Comparison of ENCODE assay signal across 10 mouse cellular contexts in the genomic region with DNA sequence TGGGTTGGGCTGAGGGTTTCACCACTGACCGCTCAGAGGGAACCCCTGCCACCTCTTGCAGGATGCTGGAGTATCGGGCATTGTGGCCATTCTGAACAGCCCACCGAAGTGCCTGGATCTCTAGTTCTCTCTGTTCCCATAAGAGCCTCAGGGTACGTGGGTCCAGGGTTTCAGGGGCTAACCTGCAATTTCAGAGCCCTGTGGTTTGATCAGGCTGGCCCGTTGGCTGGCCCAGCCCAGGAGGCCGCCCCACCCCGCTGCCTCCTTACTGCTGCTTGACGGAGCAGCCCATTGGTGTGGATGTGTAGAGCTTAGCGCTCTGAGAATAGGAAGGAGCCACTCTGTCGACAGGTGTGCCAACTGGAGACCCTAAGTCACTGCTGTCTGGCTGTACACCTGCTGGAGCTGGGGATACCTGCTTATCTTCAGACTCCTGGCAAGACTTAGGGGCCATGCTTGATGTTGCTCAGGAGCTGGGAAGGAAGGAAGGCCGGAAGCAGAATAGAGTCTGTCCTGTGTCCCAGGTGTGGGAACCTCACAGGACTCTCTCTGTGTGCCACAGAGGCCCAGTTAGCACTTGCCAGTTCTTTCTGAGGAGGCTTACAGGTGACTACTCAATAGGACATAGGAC. TPM values are rescaled to one million over a fixed set of nuclear protein-coding genes. Genes with fewer than 3 reads are reported as not detected.
DNase-seq lines count a peak whose midpoint lies in the region; ATAC-seq and TF ChIP-seq lines count a peak whose summit lies in the region.
"Had no signal": no experiment of that assay in that cellular context is flagged by ENCODE, and none has a peak within 500 bp of the region (broad histone marks: within the 10 kb centered on the region; RNA-seq: fewer than 3 reads in every experiment).

A gene (minus strand): TSS at position 476 of the 631 bp plus-strand sequence.

- peak within 1 kb of the TSS; percentile 98 for H3K4me2 ChIP-seq in heart, embryonic 15.5 days
- H3K4me2 ChIP-seq in embryonic facial prominence, embryonic 11.5 days (ENCODE audit: low read depth, low read length) = peak within 1 kb of the TSS; percentile 83
- H3K4me2 ChIP-seq in hindbrain, postnatal 0 days (ENCODE audit: low read depth, low read length) = peak within 1 kb of the TSS; percentile 97
- H3K4me2 ChIP-seq in midbrain, embryonic 16.5 days (ENCODE audit: low read length) = peak within 1 kb of the TSS; percentile 87

- H3K36me3 ChIP-seq in heart, embryonic 15.5 days = no peaks in the 10 kb centered on the region
- no peaks in the 10 kb centered on the region for H3K36me3 ChIP-seq in embryonic facial prominence, embryonic 11.5 days (replicated peaks; ENCODE audit: control insufficient read depth, insufficient read depth, low read depth, low read length)
- no peaks in the 10 kb centered on the region for H3K36me3 ChIP-seq in hindbrain, postnatal 0 days (ENCODE audit: insufficient read depth, low read length)
- H3K36me3 ChIP-seq in midbrain, embryonic 16.5 days (ENCODE audit: control insufficient read depth, insufficient read depth, low read length) = no peaks in the 10 kb centered on the region; the same call in 1 of the 2 replicates

- peaks cover 22% of the 10 kb centered on the region for H3K4me1 ChIP-seq in heart, embryonic 15.5 days (replicated peaks)
- H3K4me1 ChIP-seq in embryonic facial prominence, embryonic 11.5 days (ENCODE audit: control insufficient read depth, insufficient read depth, low read length) = peaks cover 4% of the 10 kb centered on the region; the same call in 1 of the 2 replicates
- peaks cover 12% of the 10 kb centered on the region for H3K4me1 ChIP-seq in hindbrain, postnatal 0 days (ENCODE audit: insufficient read depth, low read length)
- H3K4me1 ChIP-seq in midbrain, embryonic 16.5 days (ENCODE audit: control insufficient read depth, insufficient read depth, low read length) = peaks cover 11% of the 10 kb centered on the region

- TF ChIP-seq CTCF in hindbrain, postnatal 0 days (IDR thresholded peaks at IDR 0.05; ENCODE audit: low read depth) = no peak

- H3K27ac ChIP-seq in heart, embryonic 15.5 days = peak within 1 kb of the TSS; percentile 52
- H3K27ac ChIP-seq in embryonic facial prominence, embryonic 11.5 days (replicated peaks; ENCODE audit: low read depth, low read length) = peak within 1 kb of the TSS; percentile 84
- no peak within 1 kb of the TSS for H3K27ac ChIP-seq in hindbrain, postnatal 0 days
- H3K27ac ChIP-seq in midbrain, embryonic 16.5 days (ENCODE audit: low read length) = peak within 1 kb of the TSS; percentile 60

- no peak for ATAC-seq in heart, embryonic 15.5 days (replicated peaks; ENCODE audit: insufficient number of reproducible peaks, insufficient read depth, low FRiP score, low read depth)
- no peak for ATAC-seq in embryonic facial prominence, embryonic 11.5 days (replicated peaks; ENCODE audit: insufficient number of reproducible peaks, low FRiP score, low TSS enrichment, low read depth)
- no peak for ATAC-seq in hindbrain, postnatal 0 days
- ATAC-seq in midbrain, embryonic 16.5 days = no peak

- no peak for DNase-seq in heart, postnatal 4 days
- DNase-seq in embryonic facial prominence, embryonic 11.5 days (ENCODE audit: low spot score) = no peak
- DNase-seq in hindbrain, postnatal 0 days (ENCODE audit: low spot score) = no peak
- no peak for DNase-seq in adrenal gland, adult 8-10 months
- DNase-seq in Muller cell, postnatal 12 days (ENCODE audit: inconsistent ontology term) = no peak
- DNase-seq in adrenal gland, adult 2 months = no peak
- DNase-seq: cerebellum, adult 11 months; thymus, postnatal 4 days had no signal

- WGBS in heart, embryonic 15.5 days = 92% methylated on average over 11 of the region's 11 CpGs
- WGBS in embryonic facial prominence, embryonic 11.5 days = 90% methylated on average over 11 of the region's 11 CpGs
- 94% methylated on average over 11 of the region's 11 CpGs for WGBS in hindbrain, postnatal 0 days
- 92% methylated on average over 11 of the region's 11 CpGs for WGBS in midbrain, embryonic 16.5 days

- H3K9me3 ChIP-seq in heart, embryonic 15.5 days (replicated peaks) = no peaks in the 10 kb centered on the region
- H3K9me3 ChIP-seq in embryonic facial prominence, embryonic 11.5 days (replicated peaks; ENCODE audit: control insufficient read depth, low read length) = no peaks in the 10 kb centered on the region
- H3K9me3 ChIP-seq in hindbrain, postnatal 0 days (ENCODE audit: low read length) = no peaks in the 10 kb centered on the region
- H3K9me3 ChIP-seq in midbrain, embryonic 16.5 days (replicated peaks; ENCODE audit: control insufficient read depth, low read length, poor library complexity, severe bottlenecking) = no peaks in the 10 kb centered on the region

- peak within 1 kb of the TSS; percentile 76 for H3K4me3 ChIP-seq in heart, embryonic 15.5 days
- H3K4me3 ChIP-seq in embryonic facial prominence, embryonic 11.5 days (ENCODE audit: low read depth, low read length) = peak within 1 kb of the TSS; percentile 68
- no peak within 1 kb of the TSS for H3K4me3 ChIP-seq in hindbrain, postnatal 0 days (ENCODE audit: low read length)
- H3K4me3 ChIP-seq in midbrain, embryonic 16.5 days (ENCODE audit: low read depth, low read length) = peak within 1 kb of the TSS; percentile 62

- no peaks in the 10 kb centered on the region for H3K27me3 ChIP-seq in heart, embryonic 15.5 days
- no peaks in the 10 kb centered on the region for H3K27me3 ChIP-seq in embryonic facial prominence, embryonic 11.5 days (ENCODE audit: control insufficient read depth, insufficient read depth, low read length)
- H3K27me3 ChIP-seq in hindbrain, postnatal 0 days (ENCODE audit: insufficient read depth, low read length) = no peaks in the 10 kb centered on the region
- no peaks in the 10 kb centered on the region for H3K27me3 ChIP-seq in midbrain, embryonic 16.5 days (ENCODE audit: control insufficient read depth, insufficient read depth, low read depth, low read length)

- H3K9ac ChIP-seq in heart, embryonic 15.5 days = peak within 1 kb of the TSS; percentile 50
- peak within 1 kb of the TSS; percentile 62 for H3K9ac ChIP-seq in embryonic facial prominence, embryonic 11.5 days (replicated peaks; ENCODE audit: low read length)
- H3K9ac ChIP-seq in hindbrain, postnatal 0 days (replicated peaks; ENCODE audit: low read length) = peak within 1 kb of the TSS; percentile 63; the same call in 1 of the 2 replicates
- peak within 1 kb of the TSS; percentile 71 for H3K9ac ChIP-seq in midbrain, embryonic 16.5 days (ENCODE audit: low read depth, low read length)

RNA-seq across cellular contexts. Expression of the gene that starts here (rescaled TPM):
- 0.23 and 0.58 TPM in 2 replicates for polyA plus RNA-seq in heart, embryonic 15.5 days (2015; fragmentation: Nextera tagmentation; extraction: Ambion mirVana)
- total RNA-seq in heart, postnatal 4 days (2021) = not detected
- polyA plus RNA-seq in embryonic facial prominence, embryonic 11.5 days (2014; fragmentation: Nextera tagmentation; extraction: Ambion mirVana) = 2.5 and 2.6 TPM in 2 replicates
- total RNA-seq in hindbrain, postnatal 0 days (2014; rRNA removed) = 0.14 TPM in 1 of 2 replicates, not detected in the other
- 0.29 and 0.40 TPM in 2 replicates for polyA plus RNA-seq in hindbrain, postnatal 0 days (2015; fragmentation: Nextera tagmentation; extraction: Ambion mirVana)
- polyA plus RNA-seq in midbrain, embryonic 16.5 days (2015; fragmentation: Nextera tagmentation; extraction: Ambion mirVana) = 0.23 and 0.81 TPM in 2 replicates
- under 1 TPM; 0.12 to 0.94 (median 0.66) TPM for total RNA-seq in adrenal gland, adult 8-10 months (2022)
- under 1 TPM; 0.17 TPM for total RNA-seq in adrenal gland, adult 2 months (2021)
- 0.81 and 1.2 TPM in 2 replicates for polyA plus RNA-seq in adrenal gland, adult 2 months (2012; rRNA removed)
